Mouse (Mus musculus): ENCODE results near the gene Map3k5.

DNA sequence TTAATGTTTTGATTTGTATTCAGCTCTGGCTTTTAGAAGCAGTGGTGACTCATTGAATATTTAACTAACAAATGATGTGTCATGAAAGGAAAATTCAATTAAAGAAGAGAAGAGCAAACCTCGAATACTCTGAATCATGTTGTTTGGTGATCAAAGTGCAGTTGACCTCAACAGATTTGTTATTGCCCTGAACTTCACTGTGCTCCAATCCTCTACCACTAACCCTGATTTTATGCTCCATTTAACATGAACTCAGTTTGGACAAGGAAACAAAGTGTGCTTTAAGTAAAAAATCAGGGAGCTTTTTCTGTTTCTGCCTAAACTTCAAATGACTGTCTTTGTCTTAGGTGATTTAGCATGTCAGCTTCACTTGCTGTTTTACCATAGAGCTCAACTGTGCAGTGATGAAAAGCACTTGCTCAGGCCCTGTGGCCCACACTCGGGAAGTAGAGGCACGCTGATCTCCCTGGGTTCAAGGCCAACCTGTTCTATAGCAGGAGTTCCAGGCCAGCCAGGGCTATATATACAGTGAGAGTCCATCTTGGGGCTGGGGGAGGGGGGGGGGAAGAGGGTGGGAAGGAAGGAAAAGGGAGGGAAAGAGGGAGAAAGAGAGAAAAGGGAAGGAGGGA lies 57.1 kb downstream of the Map3k5 start:
- TF ChIP-seq MAX (IDR thresholded peaks at IDR 0.05; ENCODE audit: low read depth), result no peak
- TF ChIP-seq CEBPB (IDR thresholded peaks at IDR 0.05; ENCODE audit: insufficient read depth, poor library complexity, severe bottlenecking), result no peak
- TF ChIP-seq TCF12 (IDR thresholded peaks at IDR 0.05; ENCODE audit: insufficient read depth, poor library complexity, severe bottlenecking), result no peak
- TF ChIP-seq POLR2AphosphoS2 (IDR thresholded peaks at IDR 0.05; ENCODE audit: insufficient read length, low read depth), result no peak
- no peak for TF ChIP-seq POLR2A (IDR thresholded peaks at IDR 0.05; ENCODE audit: insufficient read length, low read depth)
- TF ChIP-seq E2F4 (IDR thresholded peaks at IDR 0.05; ENCODE audit: insufficient read depth), result no peak
